Mouse (Mus musculus): Measurements from ENCODE around the gene Srgap3. TPM values are rescaled to one million over a fixed set of nuclear protein-coding genes. Genes with fewer than 3 reads are reported as not detected.
A peak's percentile ranks its signal among the peaks of the same experiment; 100 is the strongest.

Gene Srgap3
- polyA plus RNA-seq, 1 experiment from 2014 or later = 0.50 TPM

- no peak overlapping the region for H3K4me3 ChIP-seq (ENCODE audit: low read depth, low read length)
- no peak overlapping the region for H3K27ac ChIP-seq (ENCODE audit: low read depth, low read length)
- 78% methylated on average over 9 of the region's 9 CpGs for WGBS
- no peak overlapping the region for H3K9ac ChIP-seq (ENCODE audit: low read depth, low read length)
- TF ChIP-seq CTCF (IDR thresholded peaks at IDR 0.05; ENCODE audit: low read depth) = no peak
- no peak overlapping the region for H3K4me2 ChIP-seq (replicated peaks; ENCODE audit: low read depth)
- no peak for ATAC-seq
- H3K9me3 ChIP-seq (ENCODE audit: control insufficient read depth) = no peaks in the 10 kb centered on the region
- H3K27me3 ChIP-seq (replicated peaks; ENCODE audit: control insufficient read depth, insufficient read depth, low read length) = no peaks in the 10 kb centered on the region
- no peaks in the 10 kb centered on the region for H3K4me1 ChIP-seq (replicated peaks; ENCODE audit: control insufficient read depth, insufficient read depth, low read length)
- no peaks in the 10 kb centered on the region for H3K36me3 ChIP-seq (ENCODE audit: control insufficient read depth, insufficient read depth)
These were observed 138.3 kb downstream of the Srgap3 start for GRCm38 (mm10) chr6:112808738-112809137.

GRCm38 (mm10) chr6:112801917-112802316 is 145.1 kb downstream of the Srgap3 start:
- Histone ChIP-seq H3K36me3 (ENCODE audit: control insufficient read depth, insufficient read depth) (no peaks in the 10 kb centered on the region), H3K4me2 (replicated peaks; ENCODE audit: low read depth) (no peak overlapping the region), H3K4me3 (ENCODE audit: low read depth, low read length) (no peak overlapping the region), H3K27me3 (replicated peaks; ENCODE audit: control insufficient read depth, insufficient read depth, low read length) (no peaks in the 10 kb centered on the region), H3K27ac (ENCODE audit: low read depth, low read length) (no peak overlapping the region), H3K9ac (ENCODE audit: low read depth, low read length) (no peak overlapping the region), H3K4me1 (replicated peaks; ENCODE audit: control insufficient read depth, insufficient read depth, low read length) (no peaks in the 10 kb centered on the region), H3K9me3 (ENCODE audit: control insufficient read depth) (no peaks in the 10 kb centered on the region)
- 90% methylated on average over 3 of the region's 3 CpGs for WGBS
- no peak for ATAC-seq
- no peak for TF ChIP-seq CTCF (IDR thresholded peaks at IDR 0.05; ENCODE audit: low read depth)

DNA sequence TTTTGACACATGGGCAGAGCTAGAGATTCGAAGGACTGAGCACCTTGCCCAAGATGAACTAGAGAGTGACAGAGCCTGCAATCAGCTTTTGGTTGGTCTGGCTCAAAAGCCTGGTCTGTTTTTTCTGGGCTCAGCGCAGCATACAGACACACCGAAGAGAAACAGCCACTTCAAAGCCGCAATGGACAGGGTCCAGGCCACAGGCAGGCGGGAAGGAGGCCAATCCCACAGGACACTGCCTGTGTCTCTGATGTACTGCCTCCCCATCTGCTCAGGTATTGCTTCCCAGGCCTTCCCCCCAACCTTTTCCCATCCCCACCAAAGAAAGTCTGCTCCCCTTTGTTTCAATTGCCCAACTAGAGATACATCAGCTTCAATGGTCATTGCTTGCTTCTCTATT is 148.7 kb downstream of the Srgap3 start:
- H3K36me3 ChIP-seq (ENCODE audit: control insufficient read depth, insufficient read depth) = no peaks in the 10 kb centered on the region
- no peak for TF ChIP-seq CTCF (IDR thresholded peaks at IDR 0.05; ENCODE audit: low read depth)
- no peaks in the 10 kb centered on the region for H3K27me3 ChIP-seq (replicated peaks; ENCODE audit: control insufficient read depth, insufficient read depth, low read length)
- H3K4me3 ChIP-seq (ENCODE audit: low read depth, low read length) = no peak overlapping the region
- WGBS = 80% methylated on average over 5 of the region's 5 CpGs
- H3K4me1 ChIP-seq (replicated peaks; ENCODE audit: control insufficient read depth, insufficient read depth, low read length) = no peaks in the 10 kb centered on the region
- no peak overlapping the region for H3K27ac ChIP-seq (ENCODE audit: low read depth, low read length)
- ATAC-seq = no peak
- no peaks in the 10 kb centered on the region for H3K9me3 ChIP-seq (ENCODE audit: control insufficient read depth)
- H3K9ac ChIP-seq (ENCODE audit: low read depth, low read length) = no peak overlapping the region
- H3K4me2 ChIP-seq (replicated peaks; ENCODE audit: low read depth) = no peak overlapping the region

- no peak for ATAC-seq
- H3K27ac ChIP-seq (ENCODE audit: low read depth, low read length) = no peak overlapping the region
- no peaks in the 10 kb centered on the region for H3K4me1 ChIP-seq (replicated peaks; ENCODE audit: control insufficient read depth, insufficient read depth, low read length)
- no peak overlapping the region for H3K4me2 ChIP-seq (replicated peaks; ENCODE audit: low read depth)
- no peak overlapping the region for H3K9ac ChIP-seq (ENCODE audit: low read depth, low read length)
- no peaks in the 10 kb centered on the region for H3K9me3 ChIP-seq (ENCODE audit: control insufficient read depth)
- TF ChIP-seq CTCF (IDR thresholded peaks at IDR 0.05; ENCODE audit: low read depth) = no peak
- no peaks in the 10 kb centered on the region for H3K27me3 ChIP-seq (replicated peaks; ENCODE audit: control insufficient read depth, insufficient read depth, low read length)
- no peaks in the 10 kb centered on the region for H3K36me3 ChIP-seq (ENCODE audit: control insufficient read depth, insufficient read depth)
- 68% methylated on average over 2 of the region's 2 CpGs for WGBS
- H3K4me3 ChIP-seq (ENCODE audit: low read depth, low read length) = no peak overlapping the region
These were observed 150.5 kb downstream of the Srgap3 start for GRCm38 (mm10) chr6:112796607-112797006.

DNA sequence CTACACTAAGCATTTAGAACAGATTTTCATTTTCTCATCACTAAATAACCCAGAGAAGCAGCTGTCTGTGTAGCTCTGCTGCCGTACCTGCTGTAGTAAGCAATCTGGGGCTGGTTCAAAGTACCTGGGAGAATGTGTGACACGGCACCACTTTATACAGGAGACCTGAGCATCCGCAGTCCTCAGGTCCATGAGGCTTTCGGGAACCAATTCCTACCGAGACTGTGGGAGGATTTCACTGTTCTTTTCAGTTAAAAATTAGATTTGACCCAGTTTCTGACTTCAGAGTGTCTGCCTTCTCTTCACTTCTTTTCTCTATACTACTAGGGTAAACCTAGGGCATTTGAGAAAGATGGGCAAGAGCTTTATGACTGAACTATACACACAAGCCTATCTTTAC is 153.2 kb downstream of the Srgap3 start:
- H3K36me3 ChIP-seq (ENCODE audit: control insufficient read depth, insufficient read depth) = no peaks in the 10 kb centered on the region
- H3K4me2 ChIP-seq (replicated peaks; ENCODE audit: low read depth) = no peak overlapping the region
- no peak for ATAC-seq
- H3K27me3 ChIP-seq (replicated peaks; ENCODE audit: control insufficient read depth, insufficient read depth, low read length) = no peaks in the 10 kb centered on the region
- H3K9ac ChIP-seq (ENCODE audit: low read depth, low read length) = no peak overlapping the region
- no peaks in the 10 kb centered on the region for H3K9me3 ChIP-seq (ENCODE audit: control insufficient read depth)
- no peak overlapping the region for H3K4me3 ChIP-seq (ENCODE audit: low read depth, low read length)
- no peak overlapping the region for H3K27ac ChIP-seq (ENCODE audit: low read depth, low read length)
- 93% methylated on average over 5 of the region's 5 CpGs for WGBS
- H3K4me1 ChIP-seq (replicated peaks; ENCODE audit: control insufficient read depth, insufficient read depth, low read length) = no peaks in the 10 kb centered on the region
- no peak for TF ChIP-seq CTCF (IDR thresholded peaks at IDR 0.05; ENCODE audit: low read depth)

DNA sequence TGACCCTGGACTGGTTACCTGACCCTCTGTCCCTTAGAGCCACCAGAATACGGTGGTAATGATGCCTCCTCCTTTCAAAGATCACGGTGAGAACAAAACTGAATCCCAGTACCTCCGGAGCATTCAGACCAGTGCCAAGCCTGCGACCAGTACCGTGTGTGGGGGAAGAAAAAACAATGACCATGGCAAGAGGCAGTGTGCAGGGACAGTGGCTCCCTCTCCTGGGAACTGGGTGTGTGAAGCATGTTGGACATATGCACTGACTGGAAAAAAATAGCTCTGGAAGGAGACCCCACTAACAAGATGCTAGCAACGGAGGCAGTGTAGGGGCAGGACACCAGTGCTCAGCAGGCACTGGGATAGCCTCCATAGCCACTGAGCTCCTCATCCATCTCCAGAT is 157.2 kb downstream of the Srgap3 start:
- no peaks in the 10 kb centered on the region for H3K4me1 ChIP-seq (replicated peaks; ENCODE audit: control insufficient read depth, insufficient read depth, low read length)
- no peaks in the 10 kb centered on the region for H3K9me3 ChIP-seq (ENCODE audit: control insufficient read depth)
- no peaks in the 10 kb centered on the region for H3K36me3 ChIP-seq (ENCODE audit: control insufficient read depth, insufficient read depth)
- H3K27me3 ChIP-seq (replicated peaks; ENCODE audit: control insufficient read depth, insufficient read depth, low read length) = no peaks in the 10 kb centered on the region
- no peak overlapping the region for H3K9ac ChIP-seq (ENCODE audit: low read depth, low read length)
- no peak overlapping the region for H3K4me2 ChIP-seq (replicated peaks; ENCODE audit: low read depth)
- WGBS = 71% methylated on average over 6 of the region's 6 CpGs
- H3K27ac ChIP-seq (ENCODE audit: low read depth, low read length) = no peak overlapping the region
- TF ChIP-seq CTCF (IDR thresholded peaks at IDR 0.05; ENCODE audit: low read depth) = peak; percentile 40
- no peak for ATAC-seq
- no peak overlapping the region for H3K4me3 ChIP-seq (ENCODE audit: low read depth, low read length)

GRCm38 (mm10) chr6:112788617-112789016 is 158.4 kb downstream of the Srgap3 start:
- Histone ChIP-seq H3K4me2 (replicated peaks; ENCODE audit: low read depth) (no peak overlapping the region), H3K9ac (ENCODE audit: low read depth, low read length) (no peak overlapping the region), H3K9me3 (ENCODE audit: control insufficient read depth) (no peaks in the 10 kb centered on the region), H3K27me3 (replicated peaks; ENCODE audit: control insufficient read depth, insufficient read depth, low read length) (no peaks in the 10 kb centered on the region), H3K36me3 (ENCODE audit: control insufficient read depth, insufficient read depth) (no peaks in the 10 kb centered on the region), H3K27ac (ENCODE audit: low read depth, low read length) (no peak overlapping the region), H3K4me1 (replicated peaks; ENCODE audit: control insufficient read depth, insufficient read depth, low read length) (no peaks in the 10 kb centered on the region), H3K4me3 (ENCODE audit: low read depth, low read length) (no peak overlapping the region)
- TF ChIP-seq CTCF (IDR thresholded peaks at IDR 0.05; ENCODE audit: low read depth) = no peak
- ATAC-seq = no peak
- WGBS = 41% methylated on average over 10 of the region's 10 CpGs

All from intestine, postnatal 0 days (tissue).